In the genomic region with DNA sequence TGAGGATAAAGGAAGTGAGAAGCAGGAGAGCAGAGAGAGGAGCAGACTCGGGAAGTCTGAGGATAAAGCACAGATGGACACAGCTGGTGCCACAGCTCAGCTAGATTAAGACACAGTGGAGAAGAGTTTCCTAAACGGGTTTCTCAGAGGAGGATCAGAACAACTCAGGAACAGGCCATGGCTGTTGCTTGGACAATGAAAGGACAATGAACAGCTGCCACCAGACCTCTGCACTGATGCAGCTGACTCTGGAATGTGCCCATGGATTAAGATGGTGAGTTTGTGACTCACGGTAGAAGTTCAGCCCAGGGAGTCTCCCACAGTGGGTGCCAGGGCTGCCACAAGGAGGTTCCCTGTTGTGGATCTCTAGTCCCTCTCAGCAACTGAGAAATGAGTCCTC, we compare ENCODE assay signal across 11 mouse cellular contexts. TPM values are rescaled to one million over a fixed set of nuclear protein-coding genes. Genes with fewer than 3 reads are reported as not detected.
DNase-seq lines count a peak whose midpoint lies in the region; ATAC-seq and TF ChIP-seq lines count a peak whose summit lies in the region.
"Had no signal": no experiment of that assay in that cellular context is flagged by ENCODE, and none has a peak within 500 bp of the region (broad histone marks: within the 10 kb centered on the region; RNA-seq: fewer than 3 reads in every experiment).

No protein-coding gene starts in this region.

- H3K36me3 ChIP-seq in heart, embryonic 13.5 days: peaks cover 14% of the 10 kb centered on the region
- peaks cover 11% of the 10 kb centered on the region; the same call in 1 of the 2 replicates for H3K36me3 ChIP-seq in limb, embryonic 12.5 days
- H3K36me3 ChIP-seq in myocyte (ENCODE audit: control insufficient read depth, insufficient read depth): peaks cover 6% of the 10 kb centered on the region

- H3K4me1 ChIP-seq in heart, embryonic 13.5 days: peaks cover 8% of the 10 kb centered on the region
- peaks cover 3% of the 10 kb centered on the region; the same call in 1 of the 2 replicates for H3K4me1 ChIP-seq in limb, embryonic 12.5 days (replicated peaks)

- H3K27ac ChIP-seq in heart, embryonic 13.5 days (replicated peaks): 0 out of 2 replicates have a peak overlapping the region, but pooled peaks have one; percentile 45
- H3K27ac ChIP-seq in limb, embryonic 12.5 days: no peak overlapping the region

- TF ChIP-seq POLR2A in myocyte (IDR thresholded peaks at IDR 0.05; ENCODE audit: insufficient read length, low read depth): no peak

- no peaks in the 10 kb centered on the region for H3K27me3 ChIP-seq in heart, embryonic 13.5 days (replicated peaks)
- H3K27me3 ChIP-seq in limb, embryonic 12.5 days: no peaks in the 10 kb centered on the region
- no peaks in the 10 kb centered on the region for H3K27me3 ChIP-seq in myocyte (ENCODE audit: control insufficient read depth, insufficient read depth, insufficient read length)

- H3K4me2 ChIP-seq in heart, embryonic 13.5 days: no peak overlapping the region
- no peak overlapping the region for H3K4me2 ChIP-seq in limb, embryonic 12.5 days
- H3K4me2 ChIP-seq in myocyte (ENCODE audit: low read depth): peak overlapping the region; percentile 60

- peak; percentile 72 for DNase-seq in kidney, postnatal 10 days
- no peak for DNase-seq in kidney, adult 8-10 months
- no peak for DNase-seq in adrenal gland, adult 8-10 months
- no peak for DNase-seq in cerebellum, adult 11-12 months
- DNase-seq in embryo, embryonic 10.5 days (ENCODE audit: low spot score): no peak
- DNase-seq: liver had no signal

- ATAC-seq in heart, embryonic 13.5 days (ENCODE audit: extremely low read depth, insufficient number of reproducible peaks, low FRiP score, low TSS enrichment): no peak
- peak; percentile 68; the same call in 1 of the 2 replicates for ATAC-seq in limb, embryonic 12.5 days (ENCODE audit: insufficient number of reproducible peaks, insufficient read depth, low FRiP score, low TSS enrichment, low read depth)
- ATAC-seq: inflammation-experienced regulatory T-cells, adult 6 months; midbrain, embryonic 16.5 days had no signal

- H3K79me2 ChIP-seq in myocyte (ENCODE audit: control insufficient read depth, insufficient read depth): no peaks in the 10 kb centered on the region

- WGBS in heart, embryonic 13.5 days: 23% methylated on average over 3 of the region's 3 CpGs
- 45% methylated on average over 3 of the region's 3 CpGs for WGBS in limb, embryonic 12.5 days

- no peaks in the 10 kb centered on the region for H3K9me3 ChIP-seq in heart, embryonic 13.5 days
- no peaks in the 10 kb centered on the region for H3K9me3 ChIP-seq in limb, embryonic 12.5 days

- H3ac ChIP-seq in myocyte (ENCODE audit: control insufficient read depth, insufficient read length): no peak overlapping the region

- H3K9ac ChIP-seq in heart, embryonic 13.5 days: no peak overlapping the region
- H3K9ac ChIP-seq in limb, embryonic 12.5 days (replicated peaks): no peak overlapping the region

- no peak overlapping the region for H3K4me3 ChIP-seq in heart, embryonic 13.5 days
- no peak overlapping the region for H3K4me3 ChIP-seq in limb, embryonic 12.5 days (replicated peaks)
- no peak overlapping the region for H3K4me3 ChIP-seq in myocyte

TF ChIP-seq in myocyte, 11 proteins besides CTCF, POLR2A, EP300 and RAD21:
- no peak for TF ChIP-seq USF1 (IDR thresholded peaks at IDR 0.05; ENCODE audit: low read depth)
- TF ChIP-seq SRF (IDR thresholded peaks at IDR 0.05; ENCODE audit: control insufficient read depth, insufficient read length, low read depth): peak; percentile 55
- no peak for TF ChIP-seq CEBPB (IDR thresholded peaks at IDR 0.05; ENCODE audit: insufficient read depth, poor library complexity, severe bottlenecking)
- TF ChIP-seq TCF12 (IDR thresholded peaks at IDR 0.05; ENCODE audit: insufficient read depth, poor library complexity, severe bottlenecking): peak; percentile 94
- no peak for TF ChIP-seq POLR2AphosphoS2 (IDR thresholded peaks at IDR 0.05; ENCODE audit: insufficient read length, low read depth)
- TF ChIP-seq MYOG (IDR thresholded peaks at IDR 0.05; ENCODE audit: control insufficient read depth in 1 of 3, insufficient read depth in 1 of 3, insufficient read length in 2 of 3, low read depth in 2 of 3): peak; percentile 73 to 99 (median 96)
- no peak for TF ChIP-seq E2F4 (IDR thresholded peaks at IDR 0.05; ENCODE audit: insufficient read depth)
- TF ChIP-seq TCF3 (IDR thresholded peaks at IDR 0.05; ENCODE audit: insufficient read length, low read depth): peak; percentile 73
- peak; percentile 86 to 96 (median 95) for TF ChIP-seq MYOD1 (IDR thresholded peaks at IDR 0.05; ENCODE audit: control insufficient read depth in 1 of 3, insufficient read length in 2 of 3, low read depth in 2 of 3)
- TF ChIP-seq MAX (IDR thresholded peaks at IDR 0.05; ENCODE audit: low read depth): no peak

RNA-seq across cellular contexts. Expression of a gene that starts 51.1 kb away (rescaled TPM):
- 8.1 and 8.2 TPM in 2 replicates for polyA plus RNA-seq in heart, embryonic 13.5 days (2015; fragmentation: Nextera tagmentation; extraction: Ambion mirVana)
- polyA plus RNA-seq in limb, embryonic 12.5 days (2016; fragmentation: Nextera tagmentation; extraction: Ambion mirVana): 17.9 and 20.3 TPM in 2 replicates
- 5.5 TPM for polyA plus RNA-seq in myocyte (2012; fragmentation: generic; extraction: Trizol)
- 10 to 100 TPM in 3 of 4 experiments, 1 to 10 TPM in 1; 8.3 to 15.3 (median 12.2) TPM for total RNA-seq in adrenal gland, adult 8-10 months (2022)

RNA-seq across cellular contexts. Expression of a gene that starts 51.4 kb away (rescaled TPM):
- polyA plus RNA-seq in heart, embryonic 13.5 days (2015; fragmentation: Nextera tagmentation; extraction: Ambion mirVana): 6.6 and 6.9 TPM in 2 replicates
- 5.0 and 5.2 TPM in 2 replicates for polyA plus RNA-seq in limb, embryonic 12.5 days (2016; fragmentation: Nextera tagmentation; extraction: Ambion mirVana)
- polyA plus RNA-seq in myocyte (2012; fragmentation: generic; extraction: Trizol): 3.5 TPM
- 1 to 10 TPM; 7.0 to 9.4 (median 8.5) TPM for total RNA-seq in adrenal gland, adult 8-10 months (2022)
